Mouse (Mus musculus): ENCODE measurements at regions not wholly inside any gene's neighbourhood (a gene's known extent, or its start where the extent isn't known, plus 50 kb on each side); places are given as distances from the start of the nearest gene placed in this dataset.

- TF ChIP-seq CTCF (IDR thresholded peaks at IDR 0.05; ENCODE audit: low read depth, low read length) (no peak), POLR2A (IDR thresholded peaks at IDR 0.05; ENCODE audit: extremely low read depth, insufficient read depth, low read length) (no peak)
Measured at GRCm38 (mm10) chr13:50966826-50967225, 133.9 kb upstream of the Spin1 start.

All from liver, adult 2 months (tissue).